Comparison of ENCODE assay signal across 12 mouse cellular contexts in genomic region chr17:66693676-66694304, GRCm38 (mm10).
DNase-seq lines count a peak whose midpoint lies in the region; ATAC-seq and TF ChIP-seq lines count a peak whose summit lies in the region.
"Had no signal": no experiment of that assay in that cellular context is flagged by ENCODE, and none has a peak within 500 bp of the region (broad histone marks: within the 10 kb centered on the region; RNA-seq: fewer than 3 reads in every experiment).

No protein-coding gene starts in this region.

- TF ChIP-seq EP300 in heart, postnatal 0 days (IDR thresholded peaks at IDR 0.05; ENCODE audit: low read depth): no peak

- no peak overlapping the region for H3K9ac ChIP-seq in heart, postnatal 0 days (replicated peaks; ENCODE audit: low read depth, low read length)
- H3K9ac ChIP-seq in embryonic facial prominence, embryonic 12.5 days: no peak overlapping the region
- peak overlapping the region; percentile 22; the same call in 1 of the 2 replicates for H3K9ac ChIP-seq in hindbrain, embryonic 16.5 days (ENCODE audit: low read depth, low read length)

- peaks cover 21% of the 10 kb centered on the region for H3K36me3 ChIP-seq in heart, postnatal 0 days (replicated peaks; ENCODE audit: control insufficient read depth, insufficient read depth, low read length)
- H3K36me3 ChIP-seq in embryonic facial prominence, embryonic 12.5 days: no peaks in the 10 kb centered on the region
- H3K36me3 ChIP-seq in hindbrain, embryonic 16.5 days (ENCODE audit: control insufficient read depth, insufficient read depth, low read length): no peaks in the 10 kb centered on the region

- H3K9me3 ChIP-seq in heart, postnatal 0 days (replicated peaks; ENCODE audit: control insufficient read depth, low read length): no peaks in the 10 kb centered on the region
- H3K9me3 ChIP-seq in embryonic facial prominence, embryonic 12.5 days: no peaks in the 10 kb centered on the region
- H3K9me3 ChIP-seq in hindbrain, embryonic 16.5 days (ENCODE audit: control insufficient read depth, low read length): no peaks in the 10 kb centered on the region

- WGBS in heart, postnatal 0 days: 59% methylated on average over 21 of the region's 21 CpGs
- 33% methylated on average over 21 of the region's 21 CpGs for WGBS in embryonic facial prominence, embryonic 12.5 days
- WGBS in hindbrain, embryonic 16.5 days: 31% methylated on average over 21 of the region's 21 CpGs

- H3K4me2 ChIP-seq in heart, postnatal 0 days (ENCODE audit: low read depth, low read length): peak overlapping the region; percentile 4; the same call in 1 of the 2 replicates
- 0 out of 2 replicates have a peak overlapping the region, but pooled peaks have one; percentile 16 for H3K4me2 ChIP-seq in embryonic facial prominence, embryonic 12.5 days (replicated peaks)
- H3K4me2 ChIP-seq in hindbrain, embryonic 16.5 days (ENCODE audit: low read length): peak overlapping the region; percentile 14

- TF ChIP-seq CTCF in heart, postnatal 0 days (IDR thresholded peaks at IDR 0.05; ENCODE audit: low read depth): no peak

- DNase-seq in heart, postnatal 0 days (ENCODE audit: low spot score): no peak
- DNase-seq in heart, adult 18-20 months: no peak
- peak; percentile 23 for DNase-seq in neural tube, embryonic 10.5 days (ENCODE audit: extremely low spot score, low spot score)
- no peak for DNase-seq in gastrocnemius, postnatal 25 days
- no peak for DNase-seq in gastrocnemius, postnatal 4 days (ENCODE audit: low spot score in 2 of 2)
- DNase-seq in gastrocnemius, postnatal 10 days: no peak
- DNase-seq: cerebellum, postnatal 25 days; gastrocnemius, postnatal 36 days had no signal

- no peak overlapping the region for H3K4me3 ChIP-seq in heart, postnatal 0 days (ENCODE audit: low read depth, low read length)
- H3K4me3 ChIP-seq in embryonic facial prominence, embryonic 12.5 days: no peak overlapping the region
- no peak overlapping the region for H3K4me3 ChIP-seq in hindbrain, embryonic 16.5 days (ENCODE audit: low read length)

- ATAC-seq in heart, postnatal 0 days (ENCODE audit: insufficient read depth, low read depth): no peak
- 0 out of 2 replicates have a peak, but pooled peaks have one; percentile 28 for ATAC-seq in embryonic facial prominence, embryonic 12.5 days (ENCODE audit: insufficient number of reproducible peaks, insufficient read depth, low FRiP score, low TSS enrichment)
- peak; percentile 71 for ATAC-seq in hindbrain, embryonic 16.5 days
- ATAC-seq: activated CD4-positive, CD25-positive, alpha-beta regulatory T cell, adult 4 months had no signal

- H3K27me3 ChIP-seq in heart, postnatal 0 days (ENCODE audit: control insufficient read depth, insufficient read depth, low read length): no peaks in the 10 kb centered on the region
- 0 out of 2 replicates have a peak, but pooled peaks cover 3% of the 10 kb centered on the region for H3K27me3 ChIP-seq in embryonic facial prominence, embryonic 12.5 days
- no peaks in the 10 kb centered on the region for H3K27me3 ChIP-seq in hindbrain, embryonic 16.5 days (replicated peaks; ENCODE audit: control insufficient read depth, insufficient read depth, low read length)
- H3K27me3 ChIP-seq: megakaryocyte, embryonic 14.5 days had no signal

- H3K27ac ChIP-seq in heart, postnatal 0 days (ENCODE audit: low read depth): no peak overlapping the region
- no peak overlapping the region for H3K27ac ChIP-seq in embryonic facial prominence, embryonic 12.5 days
- peak overlapping the region; percentile 71 for H3K27ac ChIP-seq in hindbrain, embryonic 16.5 days (ENCODE audit: low read depth, low read length)

- H3K4me1 ChIP-seq in heart, postnatal 0 days (ENCODE audit: control insufficient read depth, insufficient read depth): peaks cover 6% of the 10 kb centered on the region; the same call in 1 of the 2 replicates
- H3K4me1 ChIP-seq in embryonic facial prominence, embryonic 12.5 days: 0 out of 2 replicates have a peak, but pooled peaks cover 17% of the 10 kb centered on the region
- peaks cover 8% of the 10 kb centered on the region for H3K4me1 ChIP-seq in hindbrain, embryonic 16.5 days (ENCODE audit: control insufficient read depth, insufficient read depth, low read depth, low read length)
- H3K4me1 ChIP-seq: megakaryocyte, embryonic 14.5 days had no signal
